Mouse (Mus musculus) myocyte (in vitro differentiated cells): ENCODE measurements around the gene Me3. TPM values are rescaled to one million over a fixed set of nuclear protein-coding genes. Genes with fewer than 3 reads are reported as not detected.

Experiments
- H3K27me3 ChIP-seq: one replicate; pipeline ENCODE4 v1.6.1; 2011; ENCODE audit not compliant: control insufficient read depth, insufficient read depth, insufficient read length
- H3K36me3 ChIP-seq: one replicate; pipeline ENCODE4 v1.6.1; 2011; ENCODE audit not compliant: control insufficient read depth, insufficient read depth
- H3K4me2 ChIP-seq: one replicate; pipeline ENCODE4 v1.6.1; 2011; ENCODE audit warnings: low read depth, control low read depth
- H3K4me3 ChIP-seq: one replicate; pipeline ENCODE4 v1.5.1; 2011; ENCODE audit warnings: mild to moderate bottlenecking, control low read depth, moderate library complexity
- H3K79me2 ChIP-seq: one replicate; pipeline ENCODE4 v1.6.1; 2011; ENCODE audit not compliant: control insufficient read depth, insufficient read depth
- H3ac ChIP-seq: one replicate; pipeline ENCODE4 v1.6.1; 2011; ENCODE audit not compliant: control insufficient read depth, insufficient read length
- CEBPB ChIP-seq: IDR thresholded peaks from 2 replicates; pipeline ENCODE4 v1.6.1; 2011; ENCODE audit warnings: mild to moderate bottlenecking, moderate library complexity; ENCODE audit not compliant: poor library complexity, insufficient read depth, severe bottlenecking
- E2F4 ChIP-seq: IDR thresholded peaks from one replicate; pipeline ENCODE4 v1.6.1; 2011; ENCODE audit warnings: mild to moderate bottlenecking, control low read depth, moderate library complexity; ENCODE audit not compliant: insufficient read depth
- MAX ChIP-seq: IDR thresholded peaks from one replicate; pipeline ENCODE4 v1.6.1; 2011; ENCODE audit warnings: low read depth, mild to moderate bottlenecking, control low read depth
- MYOD1 ChIP-seq, 3 experiments: IDR thresholded peaks; one replicate each; pipeline ENCODE4 v1.6.1; 2011; ENCODE audit warnings: control low read depth in 2 of 3, low read depth in 2 of 3, mild to moderate bottlenecking in 2 of 3, moderate library complexity in 1 of 3; ENCODE audit not compliant: insufficient read length in 2 of 3, control insufficient read depth in 1 of 3
- POLR2A ChIP-seq: IDR thresholded peaks from one replicate; pipeline ENCODE4 v1.6.1; 2011; ENCODE audit warnings: low read depth, mild to moderate bottlenecking, control low read depth, moderate library complexity; ENCODE audit not compliant: insufficient read length
- POLR2AphosphoS2 ChIP-seq: IDR thresholded peaks from one replicate; pipeline ENCODE4 v1.6.1; 2011; ENCODE audit warnings: low read depth, control low read depth; ENCODE audit not compliant: insufficient read length
- REST ChIP-seq: IDR thresholded peaks from one replicate; pipeline ENCODE4 v1.6.1; 2011; ENCODE audit warnings: mild to moderate bottlenecking, control low read depth, moderate library complexity; ENCODE audit not compliant: insufficient read depth, insufficient read length
- TCF12 ChIP-seq: IDR thresholded peaks from one replicate; pipeline ENCODE4 v1.6.1; 2011; ENCODE audit warnings: mild to moderate bottlenecking, control low read depth; ENCODE audit not compliant: poor library complexity, insufficient read depth, severe bottlenecking
- TCF3 ChIP-seq: IDR thresholded peaks from one replicate; pipeline ENCODE4 v1.6.1; 2011; ENCODE audit warnings: low read depth, control low read depth; ENCODE audit not compliant: insufficient read length
- USF1 ChIP-seq: IDR thresholded peaks from one replicate; pipeline ENCODE4 v1.6.1; 2011; ENCODE audit warnings: low read depth, mild to moderate bottlenecking, control low read depth, moderate library complexity
- polyA plus RNA-seq: library from polyadenylated mRNA; unstranded; fragments of >200 nt; fragmentation: generic; extraction: Trizol; gene quantifications from one replicate; pipeline ENCODE4 v1.2.1, GENCODE M21; 2012; ENCODE audit warnings: missing spikeins

Me3 gene
- polyA plus RNA-seq, 1 experiment = 7.8 TPM

DNA sequence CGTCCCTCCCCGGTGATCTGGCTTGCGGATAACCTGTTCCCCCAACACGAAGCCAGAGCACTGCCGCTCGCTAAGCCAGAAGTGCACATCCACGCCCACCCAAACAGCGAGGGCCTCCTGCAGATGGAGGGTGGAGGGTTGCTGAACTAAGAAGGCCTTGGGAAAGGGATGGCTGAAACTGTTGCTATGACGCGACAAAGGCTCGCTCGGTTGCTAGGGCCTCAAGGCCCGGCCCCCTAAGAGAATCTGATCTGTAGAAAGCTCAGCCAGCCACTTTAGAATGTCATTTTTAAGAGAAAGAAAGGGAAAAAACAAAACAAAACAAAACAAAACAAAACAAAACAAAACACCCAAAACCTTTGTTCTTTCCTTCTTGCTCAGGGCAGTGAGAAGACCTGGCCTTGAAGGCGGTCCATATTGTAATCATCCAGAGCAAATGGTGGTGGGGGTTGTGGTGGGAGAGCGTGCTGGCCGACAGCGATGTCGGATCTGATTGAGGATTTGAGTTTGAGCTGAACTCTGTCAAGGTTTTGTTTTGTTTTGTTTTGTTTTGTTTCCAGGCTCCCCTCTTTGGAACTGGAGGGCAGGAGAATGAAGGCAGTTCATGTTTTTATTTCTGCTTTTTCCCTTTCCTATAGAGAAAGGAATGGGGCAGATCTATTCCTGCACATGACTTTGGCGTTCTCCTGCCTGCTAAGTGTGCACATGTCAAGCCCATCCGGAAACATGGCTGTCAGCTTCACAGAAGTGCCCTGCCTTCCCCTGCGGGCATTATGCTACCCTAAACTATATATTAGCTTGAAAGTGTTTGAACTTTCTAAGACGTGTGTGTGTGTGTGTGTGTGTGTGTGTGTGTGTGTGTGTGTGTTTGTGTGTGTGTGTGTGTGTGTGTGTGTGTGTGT lies 271.5 kb downstream of the Me3 start, which contains the start of gene Ccdc81:
Gene Ccdc81 (minus strand): TSS at position 188 of the 902 bp plus-strand sequence.
- H3K36me3 ChIP-seq = no peaks in the 10 kb centered on the region
- no peaks in the 10 kb centered on the region for H3K79me2 ChIP-seq
- no peak within 1 kb of the TSS for H3K4me2 ChIP-seq
- no peaks in the 10 kb centered on the region for H3K27me3 ChIP-seq
- TF ChIP-seq USF1 = no peak
- no peak for TF ChIP-seq POLR2AphosphoS2
- no peak for TF ChIP-seq TCF12
- TF ChIP-seq E2F4 = no peak
- TF ChIP-seq MYOD1 (IDR thresholded peaks at IDR 0.05; ENCODE audit: control insufficient read depth in 1 of 3, insufficient read length in 2 of 3, low read depth in 2 of 3) = no peak
- no peak for TF ChIP-seq POLR2A
- TF ChIP-seq MAX = no peak
- TF ChIP-seq TCF3 = no peak
- no peak for TF ChIP-seq CEBPB
- TF ChIP-seq REST = no peak
- H3ac ChIP-seq = no peak within 1 kb of the TSS
- no peak within 1 kb of the TSS for H3K4me3 ChIP-seq

Other genes with a start within 250 kb of the Me3 start
- 13.1 TPM for gene Tmem135, start 228.2 kb upstream of the Me3 start, polyA plus RNA-seq
- gene Fzd4, start 228.0 kb upstream of the Me3 start, polyA plus RNA-seq = 5.0 TPM
- 98.5 TPM for gene Prss23, start 105.2 kb upstream of the Me3 start, polyA plus RNA-seq